Mouse (Mus musculus) midbrain, embryonic 13.5 days (tissue): Measurements from ENCODE around the gene Prdm10. TPM values are rescaled to one million over a fixed set of nuclear protein-coding genes. Genes with fewer than 3 reads are reported as not detected.

Experiments
- ATAC-seq: fragments of 200-750 bp; cut with Nextera tagmentation; 2 replicates; pipeline ENCODE4 v1.8.0; 2017; ENCODE audit warnings: mild to moderate bottlenecking, moderate TSS enrichment, moderate library complexity
- H3K27ac ChIP-seq: fragments of 300-500 bp; sonication (generic); 2 replicates; pipeline ENCODE4 v1.5.1; 2015; ENCODE audit warnings: inconsistent platforms, mild to moderate bottlenecking, moderate library complexity
- H3K27me3 ChIP-seq: fragments of 300-500 bp; sonication (generic); 2 replicates; pipeline ENCODE4 v1.6.1; 2015; ENCODE audit warnings: mild to moderate bottlenecking, inconsistent platforms
- H3K36me3 ChIP-seq: fragments of 300-500 bp; sonication (generic); 2 replicates; pipeline ENCODE4 v1.6.1; 2015; ENCODE audit warnings: mild to moderate bottlenecking, inconsistent platforms
- H3K4me1 ChIP-seq: fragments of 300-500 bp; sonication (generic); replicated peaks from 2 replicates; pipeline ENCODE4 v1.6.1; 2015; ENCODE audit warnings: inconsistent platforms
- H3K4me2 ChIP-seq: fragments of 300-500 bp; sonication (generic); replicated peaks from 2 replicates; pipeline ENCODE4 v1.6.1; 2015; ENCODE audit warnings: moderate library complexity, mild to moderate bottlenecking, inconsistent platforms
- H3K4me3 ChIP-seq: fragments of 300-500 bp; sonication (generic); replicated peaks from 2 replicates; pipeline ENCODE4 v1.5.1; 2015; ENCODE audit warnings: mild to moderate bottlenecking, inconsistent platforms
- H3K9ac ChIP-seq: fragments of 300-500 bp; sonication (generic); replicated peaks from 2 replicates; pipeline ENCODE4 v1.6.1; 2015; ENCODE audit warnings: mild to moderate bottlenecking, inconsistent platforms
- H3K9me3 ChIP-seq: fragments of 300-500 bp; sonication (generic); 2 replicates; pipeline ENCODE4 v1.6.1; 2016; ENCODE audit warnings: mild to moderate bottlenecking, inconsistent platforms
- WGBS: fragments of 180-500 bp; shearing (Covaris S2); methylation state at CpG from one replicate; pipeline ENCODE4 v1.1.7; 2015; 5-methylcytosine and 5-hydroxymethylcytosine counted together
- polyA plus RNA-seq: library from polyadenylated mRNA; unstranded; fragments of >200 nt; fragmentation: Nextera tagmentation; extraction: Ambion mirVana; gene quantifications from 2 replicates; pipeline ENCODE4 v1.2.1, GENCODE M21; 2015

Prdm10 gene
- polyA plus RNA-seq, 1 experiment from 2014 or later, result 9.1 TPM

DNA sequence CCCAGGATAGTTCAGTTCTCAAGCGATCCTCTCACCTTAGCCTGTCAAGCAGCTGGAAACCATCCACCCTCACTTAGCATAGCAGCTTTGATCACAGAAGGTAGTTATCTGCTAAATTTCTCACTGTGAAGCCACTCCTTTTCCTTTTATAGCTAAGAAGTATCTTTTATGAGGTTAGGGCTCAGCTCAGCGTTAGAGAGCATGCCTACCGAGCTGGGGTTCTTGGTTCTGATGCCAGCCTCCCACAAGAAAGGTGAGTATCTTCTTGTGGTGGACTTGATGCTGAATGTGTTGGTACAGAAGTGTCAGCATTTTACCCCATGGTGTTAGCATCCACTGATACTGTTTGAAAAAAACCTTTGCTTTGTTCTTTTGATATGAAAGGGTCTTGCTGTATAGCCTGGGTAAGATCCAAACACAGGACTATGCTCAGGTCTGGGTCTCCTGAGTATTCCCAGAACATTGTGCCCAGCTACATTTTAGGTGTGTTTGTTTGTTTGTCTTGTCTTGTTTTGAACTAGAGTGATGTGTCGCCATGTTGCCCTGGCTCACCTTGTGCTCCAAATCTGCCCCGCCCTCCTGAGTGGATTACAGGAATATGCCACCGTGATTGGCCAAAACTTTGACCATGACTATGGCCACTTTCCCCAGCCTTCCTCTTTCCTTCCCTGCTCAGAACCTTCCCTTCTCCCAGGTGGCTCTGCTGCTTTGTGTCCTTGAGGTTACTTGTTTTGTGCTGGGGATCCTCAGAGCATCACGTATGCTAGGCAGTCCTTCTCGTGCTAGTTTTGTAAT lies 8.9 kb upstream of the Prdm10 start:
- Histone ChIP-seq H3K36me3 (no peaks in the 10 kb centered on the region), H3K27me3 (no peaks in the 10 kb centered on the region), H3K9me3 (no peaks in the 10 kb centered on the region), H3K9ac (no peak overlapping the region), H3K27ac (no peak overlapping the region), H3K4me2 (no peak overlapping the region), H3K4me3 (no peak overlapping the region), H3K4me1 (no peaks in the 10 kb centered on the region; the same call in 1 of the 2 replicates)
- ATAC-seq, result no peak
- 86% methylated on average over 8 of the region's 8 CpGs for WGBS

DNA sequence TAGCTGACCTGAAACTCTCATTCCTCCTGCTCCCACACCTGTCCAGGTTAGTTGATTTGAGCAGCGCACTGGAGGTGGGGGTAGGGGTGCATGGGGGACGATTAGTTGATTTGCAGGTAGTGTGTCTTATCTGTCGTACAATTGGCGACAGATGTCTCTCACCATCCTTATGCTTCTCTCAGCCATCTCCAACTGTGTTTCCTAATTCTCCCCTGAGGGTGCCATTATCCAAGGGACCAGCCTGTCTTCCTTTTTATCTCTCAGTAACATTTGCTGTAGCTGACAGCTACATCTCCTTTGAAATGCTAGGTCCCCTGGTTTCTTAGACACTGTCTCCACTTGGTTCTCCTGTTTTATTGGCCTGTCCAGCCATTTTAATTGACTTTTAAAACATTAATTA lies 8.2 kb upstream of the Prdm10 start:
- no peak overlapping the region for H3K4me2 ChIP-seq
- no peaks in the 10 kb centered on the region for H3K4me1 ChIP-seq
- H3K9ac ChIP-seq, result no peak overlapping the region
- no peaks in the 10 kb centered on the region for H3K27me3 ChIP-seq
- no peak overlapping the region for H3K4me3 ChIP-seq
- 74% methylated on average over 4 of the region's 4 CpGs for WGBS
- ATAC-seq, result no peak
- H3K9me3 ChIP-seq, result no peaks in the 10 kb centered on the region
- H3K27ac ChIP-seq, result no peak overlapping the region
- H3K36me3 ChIP-seq, result no peaks in the 10 kb centered on the region

DNA sequence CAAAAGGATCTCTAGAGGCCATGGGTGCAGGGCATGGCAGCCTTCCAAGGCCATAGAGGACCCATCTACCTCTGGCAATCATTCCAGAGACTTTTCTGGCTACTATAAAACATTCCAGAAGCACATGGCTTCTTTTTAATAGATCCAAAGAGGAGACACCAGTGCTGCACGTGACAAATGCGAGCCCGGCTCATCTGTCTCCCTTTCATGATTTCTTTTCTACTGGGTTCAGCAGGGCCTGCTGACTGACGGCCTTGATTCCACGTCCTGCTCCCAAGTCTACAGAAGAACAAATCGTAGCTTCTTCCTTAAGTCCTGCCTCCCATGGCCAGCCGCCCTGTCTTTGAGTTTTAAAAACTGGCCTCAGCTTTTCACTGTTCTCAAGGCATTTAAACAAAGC lies 1.7 kb upstream of the Prdm10 start:
- H3K4me3 ChIP-seq, result no peak overlapping the region
- no peaks in the 10 kb centered on the region for H3K36me3 ChIP-seq
- no peak overlapping the region for H3K9ac ChIP-seq
- H3K9me3 ChIP-seq, result no peaks in the 10 kb centered on the region
- H3K4me1 ChIP-seq, result peaks cover 29% of the 10 kb centered on the region
- no peak overlapping the region for H3K4me2 ChIP-seq
- peak overlapping the region; percentile 100; the same call in 1 of the 2 replicates for H3K27ac ChIP-seq
- 70% methylated on average over 7 of the region's 7 CpGs for WGBS
- H3K27me3 ChIP-seq, result no peaks in the 10 kb centered on the region
- ATAC-seq, result no peak

DNA sequence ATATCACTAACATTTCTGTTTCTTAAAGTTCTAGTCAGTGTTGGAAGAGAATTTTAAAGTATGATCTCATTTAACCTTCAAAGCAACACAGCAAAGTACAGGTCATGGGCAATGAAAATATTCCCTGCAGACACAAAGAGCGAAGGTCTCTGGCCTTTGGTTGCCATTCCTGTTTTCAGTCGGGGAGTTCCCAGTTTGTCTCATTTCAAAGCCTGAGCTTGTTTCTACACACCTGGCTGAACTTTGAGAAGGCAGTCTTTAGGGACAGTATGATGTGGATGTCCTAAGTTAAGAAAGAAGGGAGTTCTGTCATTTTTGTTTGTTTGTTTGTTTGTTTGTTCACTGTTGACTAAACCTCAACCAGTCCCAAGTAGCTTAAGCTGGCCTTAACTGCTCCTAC lies 1.0 kb upstream of the Prdm10 start:
- H3K4me1 ChIP-seq, result peaks cover 32% of the 10 kb centered on the region
- no peaks in the 10 kb centered on the region for H3K9me3 ChIP-seq
- peak overlapping the region; percentile 72 for H3K9ac ChIP-seq
- 61% methylated on average over 2 of the region's 2 CpGs for WGBS
- no peaks in the 10 kb centered on the region for H3K36me3 ChIP-seq
- H3K27me3 ChIP-seq, result no peaks in the 10 kb centered on the region
- ATAC-seq, result no peak
- peak overlapping the region; percentile 84 for H3K4me3 ChIP-seq
- H3K27ac ChIP-seq, result peak overlapping the region; percentile 100
- H3K4me2 ChIP-seq, result peak overlapping the region; percentile 71

DNA sequence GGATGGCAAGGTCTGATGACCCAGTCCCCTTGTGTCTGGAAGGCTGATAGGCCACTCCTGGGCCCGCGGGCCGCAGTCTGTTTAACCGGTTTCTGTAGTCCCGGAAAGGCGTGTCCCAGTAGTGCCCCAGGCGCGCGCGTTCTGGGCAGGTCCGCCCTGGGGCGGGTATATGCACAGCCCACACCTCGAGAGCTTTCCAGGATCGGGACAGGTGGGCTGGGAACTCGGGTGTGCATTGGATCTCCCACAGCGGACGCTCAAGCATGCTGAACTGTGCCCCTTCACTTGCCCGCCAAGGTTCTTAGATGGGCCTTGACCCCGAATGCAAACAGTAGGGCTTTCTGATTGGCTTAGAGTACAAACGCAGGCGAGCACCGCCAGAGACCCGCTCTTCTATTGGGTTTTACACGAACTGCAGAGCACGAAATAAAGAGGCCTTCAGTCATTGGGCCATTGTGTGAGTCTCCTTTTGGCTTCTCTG lies 413 bp upstream of the Prdm10 start:
- H3K9ac ChIP-seq, result peak overlapping the region; percentile 72
- H3K36me3 ChIP-seq, result no peaks in the 10 kb centered on the region
- H3K27ac ChIP-seq, result peak overlapping the region; percentile 100
- H3K9me3 ChIP-seq, result no peaks in the 10 kb centered on the region
- H3K4me3 ChIP-seq, result peak overlapping the region; percentile 84
- peaks cover 32% of the 10 kb centered on the region for H3K4me1 ChIP-seq
- H3K4me2 ChIP-seq, result peak overlapping the region; percentile 71
- WGBS, result under 1% methylated on average over 25 of the region's 25 CpGs
- H3K27me3 ChIP-seq, result no peaks in the 10 kb centered on the region
- ATAC-seq, result peak; percentile 89

DNA sequence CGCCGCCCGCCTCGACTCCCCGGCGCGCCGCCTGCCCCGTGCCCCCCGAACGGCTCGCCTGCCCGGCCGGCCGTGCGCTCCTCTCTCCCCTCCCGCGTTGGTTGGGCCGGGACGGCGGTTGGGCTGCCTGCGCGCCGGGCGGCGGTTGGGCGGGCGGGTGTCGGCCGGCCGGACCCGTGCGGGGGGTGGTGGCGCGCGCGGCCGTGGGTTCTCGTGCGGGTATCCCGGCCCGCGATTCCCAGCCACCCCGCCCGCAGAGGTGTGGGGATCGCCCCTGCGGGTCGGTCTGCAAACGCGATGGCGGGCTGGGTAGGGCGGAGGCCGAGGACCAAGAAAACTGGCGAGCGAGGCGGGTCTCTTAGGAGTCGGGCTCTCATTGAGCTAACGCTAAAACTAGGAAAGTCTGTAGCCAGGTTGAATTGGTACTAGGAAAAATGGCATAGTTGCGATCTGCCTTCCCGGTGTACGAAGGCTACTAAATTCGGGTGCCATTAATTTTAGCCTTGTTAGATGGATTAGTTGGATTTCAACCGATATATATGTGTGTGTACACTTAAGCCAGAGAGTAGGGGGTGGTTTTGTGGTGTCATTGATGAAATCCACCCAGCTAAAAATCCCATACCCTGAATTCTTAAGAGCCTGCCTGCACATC lies 799 bp downstream of the Prdm10 start:
- H3K36me3 ChIP-seq, result 0 out of 2 replicates have a peak, but pooled peaks cover 4% of the 10 kb centered on the region
- peak overlapping the region; percentile 100 for H3K27ac ChIP-seq
- WGBS, result under 1% methylated on average over 45 of the region's 63 CpGs
- peak overlapping the region; percentile 98 for H3K9ac ChIP-seq
- H3K4me1 ChIP-seq, result peaks cover 32% of the 10 kb centered on the region
- peak overlapping the region; percentile 71 for H3K4me2 ChIP-seq
- ATAC-seq, result peak; percentile 73
- no peaks in the 10 kb centered on the region for H3K27me3 ChIP-seq
- peak overlapping the region; percentile 84 for H3K4me3 ChIP-seq
- no peaks in the 10 kb centered on the region for H3K9me3 ChIP-seq

DNA sequence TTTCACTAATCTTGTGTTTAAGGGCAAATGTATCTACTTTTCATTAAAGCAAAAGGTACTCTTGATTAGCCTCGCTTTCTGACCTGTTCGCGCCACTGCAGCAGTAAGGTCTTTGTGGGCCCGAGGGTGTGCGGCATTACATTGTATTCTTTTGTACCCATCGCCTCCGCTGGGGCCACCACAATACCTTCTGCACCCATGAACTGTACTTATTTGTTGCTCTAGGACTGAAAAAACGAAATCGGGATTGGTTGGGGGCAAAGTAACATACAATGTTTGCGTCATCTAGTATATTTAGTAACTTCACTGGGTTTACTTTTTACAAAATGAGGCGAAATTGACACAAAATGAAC lies 1.3 kb downstream of the Prdm10 start:
- peak overlapping the region; percentile 98 for H3K9ac ChIP-seq
- no peak for ATAC-seq
- H3K9me3 ChIP-seq, result no peaks in the 10 kb centered on the region
- H3K4me2 ChIP-seq, result peak overlapping the region; percentile 71
- peaks cover 32% of the 10 kb centered on the region for H3K4me1 ChIP-seq
- 1% methylated on average over 11 of the region's 11 CpGs for WGBS
- H3K27ac ChIP-seq, result peak overlapping the region; percentile 100
- H3K36me3 ChIP-seq, result 0 out of 2 replicates have a peak, but pooled peaks cover 4% of the 10 kb centered on the region
- no peaks in the 10 kb centered on the region for H3K27me3 ChIP-seq
- peak overlapping the region; percentile 84 for H3K4me3 ChIP-seq

DNA sequence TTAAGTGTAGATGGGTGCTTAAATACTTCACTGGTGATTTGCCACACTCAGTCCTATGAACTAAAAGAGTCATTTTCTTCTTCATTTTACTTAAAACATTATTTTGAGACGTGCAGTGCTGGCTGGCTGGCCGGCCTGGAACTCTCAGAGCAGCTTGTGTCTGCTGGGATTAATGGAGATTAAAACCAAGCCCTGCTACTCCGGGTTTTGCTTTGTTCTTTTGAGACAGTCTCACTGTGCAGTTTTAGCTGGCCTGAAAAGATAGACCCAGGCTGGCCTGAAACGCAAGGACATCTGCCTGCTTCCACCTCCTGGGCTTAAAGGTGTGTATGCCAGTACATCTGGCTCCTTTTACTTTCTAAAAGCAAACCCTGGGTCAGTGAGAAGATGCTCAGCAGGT lies 2.2 kb downstream of the Prdm10 start:
- no peak for ATAC-seq
- Histone ChIP-seq H3K36me3 (0 out of 2 replicates have a peak, but pooled peaks cover 4% of the 10 kb centered on the region), H3K4me2 (peak overlapping the region; percentile 71), H3K9ac (peak overlapping the region; percentile 56), H3K4me1 (peaks cover 32% of the 10 kb centered on the region), H3K9me3 (no peaks in the 10 kb centered on the region), H3K27me3 (no peaks in the 10 kb centered on the region), H3K4me3 (peak overlapping the region; percentile 84), H3K27ac (peak overlapping the region; percentile 100)
- 7% methylated on average over 4 of the region's 4 CpGs for WGBS

DNA sequence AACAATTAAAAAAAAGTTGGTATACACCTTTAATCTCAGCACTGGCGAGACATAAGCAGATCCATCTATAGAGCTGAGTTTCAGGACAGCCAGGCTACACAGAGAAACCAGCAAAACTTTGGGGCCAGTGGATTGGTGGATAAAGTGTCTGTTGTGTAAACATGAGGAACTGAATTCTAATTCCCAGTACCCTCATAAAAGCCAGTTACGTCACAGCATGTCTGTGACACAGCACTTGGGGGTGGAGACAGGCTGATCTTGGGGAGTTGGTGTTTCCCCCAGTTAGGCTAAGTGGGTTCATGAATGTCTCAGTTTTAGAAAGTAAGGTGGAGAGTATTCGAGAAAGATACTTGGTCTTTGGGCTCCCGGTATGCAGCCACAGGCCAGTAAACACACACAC lies 2.7 kb downstream of the Prdm10 start:
- ATAC-seq, result no peak
- no peaks in the 10 kb centered on the region for H3K27me3 ChIP-seq
- no peak overlapping the region for H3K4me3 ChIP-seq
- peak overlapping the region; percentile 56; the same call in 1 of the 2 replicates for H3K9ac ChIP-seq
- peaks cover 32% of the 10 kb centered on the region for H3K4me1 ChIP-seq
- whole genome bisulfite sequencing, result 82% methylated on average over 4 of the region's 4 CpGs
- peak overlapping the region; percentile 71 for H3K4me2 ChIP-seq
- H3K27ac ChIP-seq, result peak overlapping the region; percentile 100
- no peaks in the 10 kb centered on the region for H3K9me3 ChIP-seq
- H3K36me3 ChIP-seq, result 0 out of 2 replicates have a peak, but pooled peaks cover 4% of the 10 kb centered on the region

DNA sequence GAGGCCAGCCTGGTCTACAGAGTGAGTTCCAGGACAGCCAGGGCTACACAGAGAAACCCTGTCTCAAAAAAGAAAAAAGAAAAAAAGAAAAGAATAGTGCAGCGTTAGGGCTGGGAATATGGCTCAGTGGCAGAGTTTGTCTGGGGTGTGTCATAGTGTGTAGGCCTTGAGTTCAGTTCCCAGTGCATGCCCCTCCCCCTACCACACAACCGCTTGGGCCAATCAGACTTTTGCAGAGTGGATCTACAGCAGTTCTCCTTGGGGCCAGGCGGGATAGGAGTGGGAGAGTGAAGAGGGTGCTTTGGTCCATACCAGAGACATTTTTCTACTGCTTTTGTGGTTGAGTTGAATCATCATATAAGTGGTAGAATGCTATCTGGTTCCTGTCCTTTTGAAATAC lies 3.6 kb downstream of the Prdm10 start:
- Histone ChIP-seq H3K4me1 (peaks cover 27% of the 10 kb centered on the region), H3K4me2 (no peak overlapping the region), H3K36me3 (0 out of 2 replicates have a peak, but pooled peaks cover 4% of the 10 kb centered on the region), H3K9ac (no peak overlapping the region), H3K4me3 (no peak overlapping the region), H3K27ac (peak overlapping the region; percentile 2; the same call in 1 of the 2 replicates), H3K9me3 (no peaks in the 10 kb centered on the region), H3K27me3 (no peaks in the 10 kb centered on the region)
- ATAC-seq, result no peak
- 96% methylated on average over 3 of the region's 3 CpGs for WGBS

DNA sequence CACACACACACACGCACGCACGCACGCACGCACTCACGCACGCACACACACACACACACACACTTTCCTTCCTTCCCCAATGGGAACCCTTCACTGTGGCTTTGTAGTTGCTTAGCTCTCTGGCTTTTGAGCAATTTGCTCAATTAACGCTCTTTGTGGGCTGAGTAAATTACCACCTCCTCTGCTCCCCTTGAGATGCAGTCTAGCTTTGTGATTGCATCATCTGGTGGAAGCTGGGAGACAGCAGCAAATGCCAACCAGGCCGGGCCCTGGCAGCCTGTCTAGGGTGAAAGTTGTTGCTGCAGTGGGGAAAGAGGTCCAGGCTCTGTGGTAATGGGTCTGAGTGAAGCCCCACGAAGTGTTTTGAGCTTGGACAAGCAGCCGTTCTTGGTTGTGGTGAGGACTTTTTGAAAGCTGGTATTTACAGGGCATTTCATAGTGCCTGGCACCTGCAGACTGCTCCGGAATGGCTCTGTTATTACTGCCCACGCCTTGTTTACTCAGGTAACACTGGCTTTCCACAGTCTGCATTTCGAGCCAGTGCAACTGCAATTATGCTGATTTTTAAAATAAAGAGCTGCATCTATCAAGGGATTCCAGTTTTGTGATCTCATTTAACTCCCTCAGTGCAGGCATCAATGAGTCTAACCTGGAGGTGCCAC lies 10.0 kb downstream of the Prdm10 start:
- Histone ChIP-seq H3K27ac (peak overlapping the region; percentile 32), H3K9ac (no peak overlapping the region)

DNA sequence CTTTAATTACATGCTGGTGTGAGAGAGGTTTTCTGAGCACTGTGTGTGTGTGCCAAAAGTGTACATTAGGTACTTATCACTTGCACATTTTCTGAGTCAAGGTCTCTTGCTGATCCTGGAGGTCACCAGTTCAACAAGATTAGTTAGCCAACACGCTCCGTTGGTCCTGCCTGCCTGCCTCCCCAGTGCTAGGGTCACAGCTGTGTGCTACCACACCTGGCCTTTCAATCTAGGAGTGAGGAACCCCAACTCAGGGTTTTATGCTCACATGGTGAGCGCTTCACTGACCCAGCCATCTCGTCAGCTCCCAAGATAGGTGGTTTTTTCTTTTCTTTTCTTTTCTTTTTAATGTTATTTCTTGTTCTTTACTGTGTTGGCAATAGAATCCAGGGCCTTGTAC lies 11.6 kb downstream of the Prdm10 start:
- WGBS, result 83% methylated on average over 4 of the region's 4 CpGs
- no peak for ATAC-seq
- H3K27ac ChIP-seq, result no peak overlapping the region
- H3K9me3 ChIP-seq, result no peaks in the 10 kb centered on the region
- no peak overlapping the region for H3K4me2 ChIP-seq
- no peak overlapping the region for H3K9ac ChIP-seq
- no peak overlapping the region for H3K4me3 ChIP-seq
- H3K4me1 ChIP-seq, result peaks cover 9% of the 10 kb centered on the region; the same call in 1 of the 2 replicates
- H3K36me3 ChIP-seq, result no peaks in the 10 kb centered on the region
- no peaks in the 10 kb centered on the region for H3K27me3 ChIP-seq

More for the DNA sequence above, 10.0 kb downstream of the Prdm10 start:
- ATAC-seq, result no peak
- Histone ChIP-seq H3K36me3 (0 out of 2 replicates have a peak, but pooled peaks cover 4% of the 10 kb centered on the region), H3K4me1 (0 out of 2 replicates have a peak, but pooled peaks cover 6% of the 10 kb centered on the region), H3K4me2 (no peak overlapping the region), H3K9me3 (no peaks in the 10 kb centered on the region), H3K4me3 (no peak overlapping the region), H3K27me3 (no peaks in the 10 kb centered on the region)
- 85% methylated on average over 14 of the region's 14 CpGs for WGBS
